Mouse (Mus musculus): Measurements from ENCODE around the gene Hmcn1.
A peak's percentile ranks its signal among the peaks of the same experiment; 100 is the strongest.

DNA sequence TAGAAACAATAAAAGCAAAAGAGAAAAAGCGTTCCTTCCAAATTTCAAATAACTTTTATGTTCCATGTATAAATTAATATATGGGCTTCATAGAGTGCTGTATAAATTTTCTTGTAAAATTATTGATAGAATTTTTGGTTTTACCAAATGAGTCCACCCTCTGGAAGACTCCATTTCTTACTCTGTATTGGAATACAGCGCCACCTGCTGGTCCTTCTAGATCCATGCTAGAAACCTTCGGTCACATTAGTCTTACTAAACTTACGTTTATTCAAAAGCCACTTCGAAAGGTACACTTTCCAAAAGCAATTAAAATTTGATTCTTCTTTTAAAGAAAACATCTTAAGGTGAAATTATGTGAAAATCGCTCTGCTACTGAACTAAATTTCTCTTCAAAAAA is 73.0 kb downstream of the Hmcn1 start:
- peak; percentile 40; the same call in 1 of the 2 replicates for TF ChIP-seq CTCF (IDR thresholded peaks at IDR 0.05; ENCODE audit: extremely low read depth, insufficient read depth, low read length)
- TF ChIP-seq POLR2A (IDR thresholded peaks at IDR 0.05; ENCODE audit: extremely low read depth, insufficient read depth, low read length): no peak

All from cortical plate, adult 2 months (tissue).